Mouse (Mus musculus) lung, adult 2 months (tissue): ENCODE measurements around the gene Hrct1.

Source experiments
- CTCF ChIP-seq: fragments of 200-500 bp; IDR thresholded peaks from 2 replicates; pipeline ENCODE4 v1.5.1; 2011; ENCODE audit warnings: mild to moderate bottlenecking, low read length, control low read depth; ENCODE audit not compliant: insufficient read depth
- POLR2A ChIP-seq: fragments of 200-500 bp; IDR thresholded peaks from 2 replicates; pipeline ENCODE4 v1.6.1; 2011; ENCODE audit warnings: low read depth, mild to moderate bottlenecking, control low read depth, low read length, borderline replicate concordance; ENCODE audit errors: extremely low read depth

- TF ChIP-seq POLR2A (no peak), CTCF (no peak)
Observed at GRCm38 (mm10) chr4:43705991-43706390, 21.0 kb upstream of the Hrct1 start.
